Comparison of ENCODE assay signal across 18 mouse cellular contexts in the genomic region with DNA sequence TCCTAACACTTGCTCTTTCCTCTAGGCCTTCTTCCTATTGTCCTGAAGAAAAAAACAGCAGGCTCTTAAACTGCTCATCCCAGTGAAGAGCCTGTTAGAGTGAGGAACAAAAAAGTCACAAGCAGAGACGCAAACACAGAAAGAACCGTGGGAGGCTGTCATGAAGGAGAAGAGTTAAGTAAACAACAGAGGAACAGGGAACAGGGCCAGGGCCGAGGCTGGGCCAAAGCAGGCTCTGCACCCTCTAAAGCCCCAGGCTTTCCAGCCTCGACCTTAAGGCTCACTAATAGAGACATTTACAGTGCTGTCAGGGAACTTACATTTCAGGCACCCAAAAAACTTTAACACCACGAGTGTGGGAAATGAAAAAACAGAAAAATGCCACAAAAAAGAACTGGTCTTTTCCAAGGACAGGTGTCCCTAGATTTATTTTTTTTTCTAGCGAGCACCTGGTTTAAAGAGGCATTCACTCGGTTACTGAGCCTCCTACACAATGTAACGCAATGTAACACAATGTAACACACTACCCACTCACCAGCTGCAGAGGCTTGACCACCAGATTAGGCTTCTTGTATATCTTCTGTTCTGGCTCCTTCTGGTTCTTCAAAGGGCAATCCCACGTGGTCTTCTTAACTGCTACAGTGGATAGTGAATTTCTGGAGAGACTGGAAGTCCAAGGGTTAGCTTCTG. TPM values are rescaled to one million over a fixed set of nuclear protein-coding genes. Genes with fewer than 3 reads are reported as not detected.
DNase-seq lines count a peak whose midpoint lies in the region; TF ChIP-seq lines count a peak whose summit lies in the region.
"Had no signal": no experiment of that assay in that cellular context is flagged by ENCODE, and none has a peak within 500 bp of the region (broad histone marks: within the 10 kb centered on the region; RNA-seq: fewer than 3 reads in every experiment).

No protein-coding gene starts in this region.

- TF ChIP-seq CTCF in layer of hippocampus, adult 2 months (conservative IDR thresholded peaks at IDR 0.05) = no peak

- H3K4me3 ChIP-seq in layer of hippocampus, adult 2 months = no peak overlapping the region
- H3K4me3 ChIP-seq: limb, embryonic 13.5 days; liver, embryonic 15.5 days; midbrain, embryonic 15.5 days; stomach, embryonic 15.5 days had no signal

- peak; percentile 23 to 40 for DNase-seq in layer of hippocampus, adult 2 months (ENCODE audit: low spot score in 2 of 2)
- DNase-seq in layer of hippocampus, postnatal 10 days (ENCODE audit: low spot score in 2 of 2) = no peak
- peak; percentile 60 to 70 for DNase-seq in right cerebral cortex, adult 2 months (ENCODE audit: low spot score in 2 of 2)
- no peak for DNase-seq in right cerebral cortex, postnatal 4 days
- DNase-seq in left cerebral cortex, postnatal 14 days (ENCODE audit: low spot score in 2 of 2) = peak; percentile 35 to 69
- peak; percentile 81 for DNase-seq in testis, postnatal 14 days (ENCODE audit: low spot score)
- DNase-seq in kidney, postnatal 10 days = no peak
- DNase-seq: adrenal gland, adult 2 months; cerebellum, adult 8-10 months; heart, postnatal 14 days; kidney, adult 11 months; spleen, adult 18-20 months had no signal

- intact Hi-C loops in left cerebral cortex, postnatal 14 days (cut with DNase I) = no loop called here

- peak overlapping the region; percentile 70 for H3K27ac ChIP-seq in layer of hippocampus, adult 2 months
- H3K27ac ChIP-seq: limb, embryonic 13.5 days; liver, embryonic 15.5 days; midbrain, embryonic 15.5 days; stomach, embryonic 15.5 days had no signal

RNA-seq across cellular contexts. Expression of a gene that starts 18.5 kb away (rescaled TPM):
- total RNA-seq in layer of hippocampus, adult 2 months (2021) = 1 to 10 TPM; 6.5 to 7.6 TPM
- 1 to 10 TPM; 5.4 to 6.5 TPM for total RNA-seq in layer of hippocampus, postnatal 10 days (2021)
- 1 to 10 TPM; 2.1 to 2.6 TPM for total RNA-seq in left cerebral cortex, postnatal 14 days (2021)
- total RNA-seq: gastrocnemius, adult 18-20 months; megakaryocyte, adult 5-6 weeks had no signal

RNA-seq across cellular contexts. Expression of a gene that starts 25.5 kb away (rescaled TPM):
- total RNA-seq in layer of hippocampus, adult 2 months (2021) = not detected
- under 1 TPM in 1 of 2 experiments, not detected in 1; 0.51 TPM for total RNA-seq in layer of hippocampus, postnatal 10 days (2021)
- under 1 TPM; 0.38 to 0.46 TPM for total RNA-seq in left cerebral cortex, postnatal 14 days (2021)
- total RNA-seq: adrenal gland, adult 2 months; gastrocnemius, adult 18-20 months; megakaryocyte, adult 5-6 weeks had no signal

Comparison
In these comparisons a context has a peak if more than half of its experiments do, and no peak if none do; other contexts are left out.
1. DNase-seq: peak in layer of hippocampus, adult 2 months (2 of 2), right cerebral cortex, adult 2 months (2 of 2), left cerebral cortex, postnatal 14 days (2 of 2) and testis, postnatal 14 days (single experiment); none in layer of hippocampus, postnatal 10 days (0 of 2), right cerebral cortex, postnatal 4 days (single experiment) and kidney, postnatal 10 days (single experiment).